Mouse (Mus musculus) embryonic fibroblast, embryonic 13.5 days (primary cell): Measurements from ENCODE around the gene Map3k7cl.

ENCODE experiments used
- CTCF ChIP-seq: IDR thresholded peaks from 2 replicates; pipeline ENCODE4 v1.5.1; 2011; ENCODE audit warnings: mild to moderate bottlenecking, control low read depth, low read length, moderate library complexity, borderline replicate concordance; ENCODE audit not compliant: insufficient read depth
- POLR2A ChIP-seq: IDR thresholded peaks from 2 replicates; pipeline ENCODE4 v1.6.1; 2011; ENCODE audit warnings: low read depth, mild to moderate bottlenecking, control low read depth, low read length, moderate library complexity

DNA sequence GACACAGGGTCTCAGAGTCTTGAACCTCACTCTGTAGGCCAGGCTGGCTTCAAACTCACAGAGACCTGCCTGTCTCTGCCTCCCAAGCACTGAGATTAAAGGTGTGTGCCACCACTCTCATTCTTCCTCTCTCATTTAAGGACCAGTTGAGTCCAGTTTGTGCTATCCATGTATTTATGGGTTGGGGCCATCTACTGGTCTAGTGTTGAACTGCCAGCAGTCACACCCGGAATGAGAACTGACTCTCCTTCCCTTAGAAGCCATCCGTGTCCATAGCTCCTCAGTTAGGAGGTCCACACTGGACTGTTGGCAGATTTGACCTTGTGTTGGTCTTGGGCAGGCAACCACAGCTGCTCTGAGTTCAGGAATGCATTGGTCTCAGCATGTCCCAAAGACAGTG lies 4.8 kb upstream of the Map3k7cl start:
- TF ChIP-seq CTCF (no peak), POLR2A (no peak)
